Mouse (Mus musculus): ENCODE results near the gene Gm21970.

GRCm38 (mm10) chr16:91445566-91445965 is 54.0 kb downstream of the Gm21970 start:
- no peak for TF ChIP-seq CTCF (IDR thresholded peaks at IDR 0.05)
- no peak for TF ChIP-seq EP300 (IDR thresholded peaks at IDR 0.05)

All from lung, postnatal 0 days (tissue).